Mouse (Mus musculus) hematopoietic stem cell, adult 5-6 weeks (primary cell): ENCODE results near the gene Olfr342. TPM values are rescaled to one million over a fixed set of nuclear protein-coding genes. Genes with fewer than 3 reads are reported as not detected.

Experiments used
- ATAC-seq, 2 experiments: fragments of 125-278 bp in 1 of 2; replicated peaks in 1 of 2; 2 replicates each; pipeline ENCODE4 v1.8.0; 2016 to 2017; ENCODE audit warnings: inconsistent platforms in 2 of 2, mild to moderate bottlenecking in 2 of 2, moderate number of reproducible peaks in 2 of 2, low read depth in 1 of 2, moderate TSS enrichment in 1 of 2; ENCODE audit not compliant: low FRiP score in 2 of 2, poor library complexity in 2 of 2, severe bottlenecking in 2 of 2, insufficient read depth in 1 of 2, low TSS enrichment in 1 of 2
- total RNA-seq: library from RNA; stranded (forward); fragments of 172-1452, 232-1000 nt; gene quantifications from 2 replicates; pipeline ENCODE4 v1.2.3, GENCODE M21; 2017

Gene Olfr342
- total RNA-seq: not detected in 2 replicates

- ATAC-seq: no peak
Observed at GRCm38 (mm10) chr2:36524698-36525097, at the start of gene Olfr342. Gene Olfr342, plus strand, starts transcription at chr2:36524998.

GRCm38 (mm10) chr2:36482368-36482767 lies 42.4 kb upstream of the Olfr342 start, which contains the start of gene Olfr341:
Gene Olfr341, minus strand, starts transcription at chr2:36482468.
- ATAC-seq: no peak

GRCm38 (mm10) chr2:36565156-36565555 lies 40.4 kb downstream of the Olfr342 start:
- ATAC-seq: no peak

GRCm38 (mm10) chr2:36566362-36566761 lies 41.6 kb downstream of the Olfr342 start, which contains the start of gene Olfr344:
Gene Olfr344, plus strand, starts transcription at chr2:36566662.
- ATAC-seq: no peak

- no peak for ATAC-seq
Observed at GRCm38 (mm10) chr2:36567022-36567421, 42.2 kb downstream of the Olfr342 start.

GRCm38 (mm10) chr2:36567845-36568244 lies 43.0 kb downstream of the Olfr342 start:
- no peak for ATAC-seq

Other genes starting within 250 kb of the Olfr342 start
- not detected in 2 replicates for gene Olfr338, start 151.5 kb upstream of the Olfr342 start, total RNA-seq
- not detected in 2 replicates for gene Olfr339, start 106.1 kb upstream of the Olfr342 start, total RNA-seq
- 0.79 TPM in 1 of 2 replicates, not detected in the other for gene Olfr340, start 72.4 kb upstream of the Olfr342 start, total RNA-seq
- gene Olfr341, start 42.5 kb upstream of the Olfr342 start, total RNA-seq: not detected in 2 replicates
- not detected in 2 replicates for gene Olfr344, start 41.7 kb downstream of the Olfr342 start, total RNA-seq
- gene Olfr345, start 115.0 kb downstream of the Olfr342 start, total RNA-seq: not detected in 2 replicates
- not detected in 2 replicates for gene Olfr346, start 160.8 kb downstream of the Olfr342 start, total RNA-seq
- not detected in 2 replicates for gene Olfr347, start 206.9 kb downstream of the Olfr342 start, total RNA-seq